Mouse (Mus musculus) CH12.LX (cell line): ENCODE measurements at regions not wholly inside any gene's neighbourhood (a gene's known extent, or its start where the extent isn't known, plus 50 kb on each side); places are given as distances from the start of the nearest gene placed in this dataset.

Experiments used
- NRF1 ChIP-seq: IDR thresholded peaks from 2 replicates; pipeline ENCODE4 v1.6.1; 2014; ENCODE audit warnings: low read depth, mild to moderate bottlenecking, inconsistent platforms, low read length, improper control_type of control experiment, moderate library complexity
- POLR2A ChIP-seq: IDR thresholded peaks from 2 replicates; pipeline ENCODE4 v1.6.1; 2011; ENCODE audit warnings: low read depth, mild to moderate bottlenecking, improper control_type of control experiment, low read length

DNA sequence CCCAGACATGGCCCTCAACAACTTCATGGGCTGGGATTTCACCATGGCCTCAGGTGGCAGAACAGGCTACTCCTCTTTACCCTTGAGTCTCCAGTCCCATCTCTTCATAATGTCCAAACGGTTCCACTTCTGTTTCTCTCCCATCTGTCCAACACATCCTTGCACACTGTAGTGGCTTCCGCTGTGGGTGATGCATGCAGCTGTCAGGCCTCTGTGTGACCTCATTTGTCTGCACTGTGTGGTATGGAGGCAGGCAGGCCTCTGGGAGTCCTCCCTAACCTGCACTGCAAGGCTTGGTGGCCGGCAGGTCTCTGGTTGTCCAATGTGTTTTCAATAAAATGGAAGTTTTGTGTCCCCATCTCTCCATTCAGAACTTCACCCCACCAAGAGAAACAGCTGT is 54.9 kb upstream of the Nek6 start:
- TF ChIP-seq POLR2A = no peak
- TF ChIP-seq NRF1 = no peak
